Mouse (Mus musculus) limb, embryonic 10.5 days (tissue): ENCODE measurements around the gene Tmsb15l. TPM values are rescaled to one million over a fixed set of nuclear protein-coding genes. Genes with fewer than 3 reads are reported as not detected.
"Not testable (repeated sequence)": the region's sequence is repeated elsewhere in the genome, so short reads cannot be mapped to it uniquely, and the experiment has no call there.

Source experiments
- DNase-seq: peaks from one replicate; pipeline ENCODE4 v3.0.0-alpha.2; 2017; ENCODE audit warnings: low spot score
- H3K27ac ChIP-seq: fragments of 300-500 bp; sonication (generic); 2 replicates; pipeline ENCODE4 v1.5.1; 2016; ENCODE audit warnings: mild to moderate bottlenecking
- H3K27me3 ChIP-seq: fragments of 300-500 bp; sonication (generic); 2 replicates; pipeline ENCODE4 v1.6.1; 2016; ENCODE audit warnings: low read depth, mild to moderate bottlenecking; ENCODE audit not compliant: poor library complexity, severe bottlenecking
- H3K36me3 ChIP-seq: fragments of 300-500 bp; sonication (generic); 2 replicates; pipeline ENCODE4 v1.6.1; 2016; ENCODE audit warnings: mild to moderate bottlenecking, moderate library complexity
- H3K4me1 ChIP-seq: fragments of 300-500 bp; sonication (generic); 2 replicates; pipeline ENCODE4 v1.6.1; 2016
- H3K4me3 ChIP-seq: fragments of 300-500 bp; sonication (generic); 2 replicates; pipeline ENCODE4 v1.5.1; 2016; ENCODE audit warnings: mild to moderate bottlenecking, moderate library complexity
- H3K9me3 ChIP-seq: fragments of 300-500 bp; sonication (generic); replicated peaks from 2 replicates; pipeline ENCODE4 v1.6.1; 2016; ENCODE audit warnings: mild to moderate bottlenecking
- WGBS: fragments of 180-500 bp; shearing (Covaris S2); methylation state at CpG from one replicate; pipeline ENCODE4 v1.1.7; 2016; 5-methylcytosine and 5-hydroxymethylcytosine counted together
- polyA plus RNA-seq: library from polyadenylated mRNA; unstranded; fragments of >200 nt; fragmentation: Nextera tagmentation; extraction: Ambion mirVana; gene quantifications from 2 replicates; pipeline ENCODE4 v1.2.1, GENCODE M21; 2016

The Tmsb15l gene
- polyA plus RNA-seq: 3.3 and 5.0 TPM in 2 replicates

GRCm38 (mm10) chrX:136976424-136977084 is at the start of gene Tmsb15l, which contains the start of gene Tmsb15b1:
Tmsb15l (minus strand) TSS chrX:136976869.
Tmsb15b1 (minus strand) TSS chrX:136976874.
- peaks cover 5% of the 10 kb centered on the region; the same call in 1 of the 2 replicates for H3K27me3 ChIP-seq
- DNase-seq: peak; percentile 55
- no peaks in the 10 kb centered on the region for H3K36me3 ChIP-seq
- H3K4me3 ChIP-seq: peak within 1 kb of the TSS; percentile 52
- H3K4me1 ChIP-seq: no peaks in the 10 kb centered on the region
- no peak within 1 kb of the TSS for H3K27ac ChIP-seq
- no peaks in the 10 kb centered on the region for H3K9me3 ChIP-seq
- 24% methylated on average over 15 of the region's 15 CpGs for WGBS

- no peaks in the 10 kb centered on the region for H3K9me3 ChIP-seq
- no peak overlapping the region for H3K4me3 ChIP-seq
- H3K27ac ChIP-seq: no peak overlapping the region
- H3K36me3 ChIP-seq: peaks cover 9% of the 10 kb centered on the region; the same call in 1 of the 2 replicates
- WGBS: 20% methylated on average over 1 of the region's 1 CpGs
- H3K4me1 ChIP-seq: no peaks in the 10 kb centered on the region
- 0 out of 2 replicates have a peak, but pooled peaks cover 7% of the 10 kb centered on the region for H3K27me3 ChIP-seq
- peak; percentile 56 for DNase-seq
Measured at GRCm38 (mm10) chrX:137019310-137019709, 42.6 kb upstream of the Tmsb15l start.

- Histone ChIP-seq H3K4me3 (no peak overlapping the region), H3K27ac (no peak overlapping the region), H3K36me3 (peaks cover 9% of the 10 kb centered on the region; the same call in 1 of the 2 replicates), H3K9me3 (no peaks in the 10 kb centered on the region), H3K27me3 (0 out of 2 replicates have a peak, but pooled peaks cover 6% of the 10 kb centered on the region), H3K4me1 (no peaks in the 10 kb centered on the region)
- 32% methylated on average over 1 of the region's 1 CpGs for WGBS
- DNase-seq: no peak
Measured at GRCm38 (mm10) chrX:137017668-137018067, 41.0 kb upstream of the Tmsb15l start.

GRCm38 (mm10) chrX:137015099-137015709 is 38.5 kb upstream of the Tmsb15l start:
- H3K9me3 ChIP-seq: no peaks in the 10 kb centered on the region
- no peak overlapping the region for H3K4me3 ChIP-seq
- 57% methylated on average over 6 of the region's 6 CpGs for WGBS
- H3K4me1 ChIP-seq: no peaks in the 10 kb centered on the region
- H3K27me3 ChIP-seq: 0 out of 2 replicates have a peak, but pooled peaks cover 13% of the 10 kb centered on the region
- peak; percentile 43 for DNase-seq
- H3K36me3 ChIP-seq: peaks cover 6% of the 10 kb centered on the region
- H3K27ac ChIP-seq: no peak overlapping the region

- H3K4me1 ChIP-seq: no peaks in the 10 kb centered on the region
- no peaks in the 10 kb centered on the region for H3K9me3 ChIP-seq
- no peak overlapping the region for H3K27ac ChIP-seq
- peaks cover 67% of the 10 kb centered on the region for H3K27me3 ChIP-seq
- H3K4me3 ChIP-seq: no peak overlapping the region
- WGBS: 87% methylated on average over 2 of the region's 2 CpGs
- DNase-seq: no peak
- H3K36me3 ChIP-seq: peaks cover under 1% of the 10 kb centered on the region; the same call in 1 of the 2 replicates
Measured at GRCm38 (mm10) chrX:136996256-136996655, 19.6 kb upstream of the Tmsb15l start.

- no peak for DNase-seq
- H3K9me3 ChIP-seq: no peaks in the 10 kb centered on the region
- WGBS: 26% methylated on average over 11 of the region's 14 CpGs
- H3K27me3 ChIP-seq: peaks cover 74% of the 10 kb centered on the region
- H3K36me3 ChIP-seq: no peaks in the 10 kb centered on the region
- H3K4me1 ChIP-seq: no peaks in the 10 kb centered on the region
- peak overlapping the region; percentile 52 for H3K4me3 ChIP-seq
- H3K27ac ChIP-seq: peak overlapping the region; percentile 73; the same call in 1 of the 2 replicates
Measured at GRCm38 (mm10) chrX:136993641-136994040, 17.0 kb upstream of the Tmsb15l start.

GRCm38 (mm10) chrX:136992978-136993547 is 16.4 kb upstream of the Tmsb15l start, which contains the start of gene Zcchc18:
Zcchc18 (plus strand) TSS chrX:136993155.
- Histone ChIP-seq H3K4me1 (no peaks in the 10 kb centered on the region), H3K9me3 (no peaks in the 10 kb centered on the region), H3K27ac (peak within 1 kb of the TSS; percentile 73), H3K27me3 (peaks cover 71% of the 10 kb centered on the region), H3K4me3 (peak within 1 kb of the TSS; percentile 52), H3K36me3 (no peaks in the 10 kb centered on the region)
- 11% methylated on average over 26 of the region's 26 CpGs for WGBS
- DNase-seq: peak; percentile 80

GRCm38 (mm10) chrX:136992191-136992965 is 15.7 kb upstream of the Tmsb15l start:
- Histone ChIP-seq H3K27ac (peak overlapping the region; percentile 73), H3K36me3 (no peaks in the 10 kb centered on the region), H3K4me3 (peak overlapping the region; percentile 52), H3K27me3 (peaks cover 69% of the 10 kb centered on the region), H3K9me3 (no peaks in the 10 kb centered on the region), H3K4me1 (no peaks in the 10 kb centered on the region)
- DNase-seq: no peak
- 17% methylated on average over 19 of the region's 19 CpGs for WGBS

- no peaks in the 10 kb centered on the region for H3K36me3 ChIP-seq
- no peaks in the 10 kb centered on the region for H3K9me3 ChIP-seq
- no peaks in the 10 kb centered on the region for H3K4me1 ChIP-seq
- no peak overlapping the region for H3K4me3 ChIP-seq
- WGBS: 59% methylated on average over 2 of the region's 2 CpGs
- no peak overlapping the region for H3K27ac ChIP-seq
- DNase-seq: no peak
- H3K27me3 ChIP-seq: peaks cover 70% of the 10 kb centered on the region
Measured at GRCm38 (mm10) chrX:136991274-136991673, 14.6 kb upstream of the Tmsb15l start.

- Histone ChIP-seq H3K9me3 (no peaks in the 10 kb centered on the region), H3K4me1 (no peaks in the 10 kb centered on the region), H3K36me3 (no peaks in the 10 kb centered on the region), H3K27me3 (peaks cover 27% of the 10 kb centered on the region), H3K4me3 (no peak overlapping the region), H3K27ac (no peak overlapping the region)
- no peak for DNase-seq
Measured at GRCm38 (mm10) chrX:136986039-136986438, 9.4 kb upstream of the Tmsb15l start.

GRCm38 (mm10) chrX:136978616-136979015 is 1.9 kb upstream of the Tmsb15l start:
- no peaks in the 10 kb centered on the region for H3K4me1 ChIP-seq
- no peaks in the 10 kb centered on the region for H3K9me3 ChIP-seq
- H3K27ac ChIP-seq: no peak overlapping the region
- no peak for DNase-seq
- no peak overlapping the region for H3K4me3 ChIP-seq
- no peaks in the 10 kb centered on the region for H3K36me3 ChIP-seq
- peaks cover 5% of the 10 kb centered on the region; the same call in 1 of the 2 replicates for H3K27me3 ChIP-seq

- H3K4me3 ChIP-seq: peak within 1 kb of the TSS; percentile 52
- H3K27me3 ChIP-seq, DNase-seq, H3K4me1 ChIP-seq, H3K27ac ChIP-seq, H3K36me3 ChIP-seq, H3K9me3 ChIP-seq: not testable (repeated sequence)
- 89% methylated on average over 6 of the region's 6 CpGs for WGBS
Measured at GRCm38 (mm10) chrX:136975397-136975796, 1.3 kb downstream of the Tmsb15l start, which contains the start of gene Tmsb15b2. Tmsb15b2 (minus strand) TSS chrX:136975497.
